Mouse (Mus musculus): ENCODE data around the gene Spata1. TPM values are rescaled to one million over a fixed set of nuclear protein-coding genes. Genes with fewer than 3 reads are reported as not detected.
A peak's percentile ranks its signal among the peaks of the same experiment; 100 is the strongest.

Gene Spata1
- total and polyA plus RNA-seq, 2 experiments: 0.21 to 5.1 TPM

DNA sequence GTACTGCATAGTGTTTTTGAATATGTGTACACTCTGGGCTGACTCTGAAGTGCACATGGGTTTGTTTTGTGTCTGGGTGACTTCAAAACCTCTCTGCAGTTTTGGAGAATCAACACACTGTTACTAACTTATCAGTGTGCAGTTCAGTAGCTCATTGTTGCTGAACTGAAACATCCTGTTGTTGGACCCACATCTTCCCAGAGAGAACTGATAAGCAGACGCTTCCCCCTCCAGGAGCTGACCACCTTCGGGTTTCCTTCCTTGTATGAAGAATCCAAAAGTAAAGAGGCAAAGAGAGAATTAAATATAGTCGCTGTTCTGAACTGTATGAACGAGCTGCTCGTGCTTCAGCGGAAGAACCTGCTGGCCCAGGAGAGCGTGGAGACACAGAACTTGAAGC is 80.7 kb downstream of the Spata1 start:
- peaks cover 2% of the 10 kb centered on the region; the same call in 1 of the 2 replicates for H3K36me3 ChIP-seq (ENCODE audit: control insufficient read depth, insufficient read depth, low read length)
- DNase-seq (ENCODE audit: extremely low read depth, low read depth, low spot score): no peak
- 79% methylated on average over 7 of the region's 7 CpGs for WGBS
- TF ChIP-seq CTCF (IDR thresholded peaks at IDR 0.05; ENCODE audit: low read depth, low read length): no peak
- TF ChIP-seq POLR2A (IDR thresholded peaks at IDR 0.05; ENCODE audit: extremely low read depth, insufficient read depth, low read length): no peak
- peak overlapping the region; percentile 18 for H3K9ac ChIP-seq (ENCODE audit: low read depth, low read length)
- H3K27ac ChIP-seq (replicated peaks; ENCODE audit: insufficient read depth, low read depth, low read length): peak overlapping the region; percentile 62
- no peaks in the 10 kb centered on the region; the same call in 1 of the 2 replicates for H3K4me1 ChIP-seq (ENCODE audit: control insufficient read depth, insufficient read depth, low read length)
- no peaks in the 10 kb centered on the region for H3K27me3 ChIP-seq (ENCODE audit: control insufficient read depth, insufficient read depth, low read length)
- no peaks in the 10 kb centered on the region for H3K79me2 ChIP-seq (ENCODE audit: control insufficient read depth, insufficient read depth, low read length)
- peak overlapping the region; percentile 13 for H3K4me3 ChIP-seq (ENCODE audit: insufficient read depth, low read depth, low read length)

DNA sequence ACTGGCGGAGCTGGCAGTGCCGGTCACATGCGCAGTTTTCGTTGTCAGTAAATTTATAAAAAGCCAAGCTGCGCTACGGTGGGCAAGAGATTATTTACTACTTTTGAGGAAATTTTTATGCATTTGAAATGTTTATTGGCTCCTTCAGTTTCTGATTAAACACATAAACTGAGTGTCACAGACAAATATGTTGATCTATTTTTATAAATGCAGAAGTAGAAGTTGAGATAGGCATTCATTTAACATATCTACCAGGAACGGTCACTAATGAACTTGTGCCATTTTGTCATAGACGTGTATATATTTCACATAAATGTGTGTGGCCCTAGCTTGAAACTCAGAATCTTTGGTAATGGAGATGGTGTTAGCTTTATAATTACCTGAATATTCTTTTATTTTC is 81.7 kb downstream of the Spata1 start:
- Histone ChIP-seq H3K4me3 (ENCODE audit: insufficient read depth, low read depth, low read length) (no peak overlapping the region), H3K27ac (replicated peaks; ENCODE audit: insufficient read depth, low read depth, low read length) (no peak overlapping the region), H3K4me1 (ENCODE audit: control insufficient read depth, insufficient read depth, low read length) (no peaks in the 10 kb centered on the region; the same call in 1 of the 2 replicates), H3K27me3 (ENCODE audit: control insufficient read depth, insufficient read depth, low read length) (no peaks in the 10 kb centered on the region), H3K36me3 (ENCODE audit: control insufficient read depth, insufficient read depth, low read length) (peaks cover 2% of the 10 kb centered on the region; the same call in 1 of the 2 replicates), H3K79me2 (ENCODE audit: control insufficient read depth, insufficient read depth, low read length) (no peaks in the 10 kb centered on the region), H3K9ac (ENCODE audit: low read depth, low read length) (no peak overlapping the region)
- 96% methylated on average over 8 of the region's 8 CpGs for WGBS
- no peak for TF ChIP-seq POLR2A (IDR thresholded peaks at IDR 0.05; ENCODE audit: extremely low read depth, insufficient read depth, low read length)
- no peak for TF ChIP-seq CTCF (IDR thresholded peaks at IDR 0.05; ENCODE audit: low read depth, low read length)
- DNase-seq (ENCODE audit: extremely low read depth, low read depth, low spot score): no peak

DNA sequence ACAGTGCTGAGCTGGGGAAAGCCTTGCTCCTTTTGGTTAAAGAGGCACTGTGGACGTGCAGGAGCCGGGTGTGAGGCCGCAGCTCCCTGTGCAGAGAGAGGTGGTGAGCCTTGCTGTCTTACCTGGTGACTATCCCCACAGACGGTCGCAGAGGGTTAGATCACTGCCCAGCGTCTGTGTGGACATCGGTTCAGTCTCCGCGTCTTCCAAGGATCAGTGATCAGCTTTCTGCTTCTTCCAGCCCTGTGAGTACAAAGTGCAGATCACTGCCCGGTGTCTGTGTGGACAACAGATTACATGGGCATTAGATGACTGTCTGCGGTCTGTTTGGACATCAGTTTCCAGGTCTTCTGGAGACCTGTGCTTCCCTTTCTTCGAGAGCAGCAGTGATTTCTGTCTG is 85.0 kb downstream of the Spata1 start:
- Histone ChIP-seq H3K4me3 (ENCODE audit: insufficient read depth, low read depth, low read length) (no peak overlapping the region), H3K79me2 (ENCODE audit: control insufficient read depth, insufficient read depth, low read length) (peaks cover 15% of the 10 kb centered on the region; the same call in 1 of the 2 replicates), H3K4me1 (ENCODE audit: control insufficient read depth, insufficient read depth, low read length) (no peaks in the 10 kb centered on the region), H3K27me3 (ENCODE audit: control insufficient read depth, insufficient read depth, low read length) (no peaks in the 10 kb centered on the region), H3K27ac (replicated peaks; ENCODE audit: insufficient read depth, low read depth, low read length) (no peak overlapping the region), H3K36me3 (ENCODE audit: control insufficient read depth, insufficient read depth, low read length) (peaks cover 2% of the 10 kb centered on the region; the same call in 1 of the 2 replicates), H3K9ac (ENCODE audit: low read depth, low read length) (no peak overlapping the region)
- TF ChIP-seq CTCF (IDR thresholded peaks at IDR 0.05; ENCODE audit: low read depth, low read length) (no peak), POLR2A (IDR thresholded peaks at IDR 0.05; ENCODE audit: extremely low read depth, insufficient read depth, low read length) (no peak)
- 89% methylated on average over 12 of the region's 12 CpGs for WGBS
- DNase-seq (ENCODE audit: extremely low read depth, low read depth, low spot score): no peak

DNA sequence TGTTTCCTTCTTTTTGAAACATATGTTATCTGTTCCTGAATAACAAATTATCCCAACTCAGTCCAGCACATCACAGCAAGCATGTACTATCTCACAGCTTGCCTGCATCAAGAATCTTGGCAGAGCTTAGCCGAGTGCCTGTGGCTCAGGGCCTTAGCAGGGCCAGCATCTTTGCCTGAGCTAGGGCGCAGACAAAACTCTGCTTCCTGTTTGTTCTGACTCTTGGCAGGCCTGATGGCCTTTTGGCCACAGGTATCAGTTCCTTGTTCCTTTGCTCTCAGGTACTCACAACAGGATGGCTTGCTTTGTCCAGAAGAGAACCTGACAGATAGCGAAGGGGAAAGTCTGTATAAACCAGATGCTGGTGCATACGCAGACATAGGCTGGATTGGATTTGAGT is 85.6 kb downstream of the Spata1 start:
- H3K4me1 ChIP-seq (ENCODE audit: control insufficient read depth, insufficient read depth, low read length): no peaks in the 10 kb centered on the region
- no peaks in the 10 kb centered on the region for H3K27me3 ChIP-seq (ENCODE audit: control insufficient read depth, insufficient read depth, low read length)
- DNase-seq (ENCODE audit: extremely low read depth, low read depth, low spot score): no peak
- H3K36me3 ChIP-seq (ENCODE audit: control insufficient read depth, insufficient read depth, low read length): peaks cover 2% of the 10 kb centered on the region; the same call in 1 of the 2 replicates
- H3K79me2 ChIP-seq (ENCODE audit: control insufficient read depth, insufficient read depth, low read length): peaks cover 19% of the 10 kb centered on the region; the same call in 1 of the 2 replicates
- no peak overlapping the region for H3K4me3 ChIP-seq (ENCODE audit: insufficient read depth, low read depth, low read length)
- 59% methylated on average over 4 of the region's 4 CpGs for WGBS
- no peak overlapping the region for H3K9ac ChIP-seq (ENCODE audit: low read depth, low read length)
- no peak overlapping the region for H3K27ac ChIP-seq (replicated peaks; ENCODE audit: insufficient read depth, low read depth, low read length)
- TF ChIP-seq CTCF (IDR thresholded peaks at IDR 0.05; ENCODE audit: low read depth, low read length): no peak
- TF ChIP-seq POLR2A (IDR thresholded peaks at IDR 0.05; ENCODE audit: extremely low read depth, insufficient read depth, low read length): no peak

GRCm38 (mm10) chr3:146413016-146413415 is 86.5 kb downstream of the Spata1 start:
- no peak for DNase-seq (ENCODE audit: extremely low read depth, low read depth, low spot score)
- Histone ChIP-seq H3K9ac (ENCODE audit: low read depth, low read length) (no peak overlapping the region), H3K36me3 (ENCODE audit: control insufficient read depth, insufficient read depth, low read length) (no peaks in the 10 kb centered on the region), H3K4me3 (ENCODE audit: insufficient read depth, low read depth, low read length) (no peak overlapping the region), H3K27me3 (ENCODE audit: control insufficient read depth, insufficient read depth, low read length) (no peaks in the 10 kb centered on the region), H3K79me2 (ENCODE audit: control insufficient read depth, insufficient read depth, low read length) (peaks cover 19% of the 10 kb centered on the region; the same call in 1 of the 2 replicates), H3K4me1 (ENCODE audit: control insufficient read depth, insufficient read depth, low read length) (no peaks in the 10 kb centered on the region), H3K27ac (replicated peaks; ENCODE audit: insufficient read depth, low read depth, low read length) (no peak overlapping the region)
- TF ChIP-seq POLR2A (IDR thresholded peaks at IDR 0.05; ENCODE audit: extremely low read depth, insufficient read depth, low read length) (no peak), CTCF (IDR thresholded peaks at IDR 0.05; ENCODE audit: low read depth, low read length) (no peak)
- WGBS: 96% methylated on average over 13 of the region's 13 CpGs

DNA sequence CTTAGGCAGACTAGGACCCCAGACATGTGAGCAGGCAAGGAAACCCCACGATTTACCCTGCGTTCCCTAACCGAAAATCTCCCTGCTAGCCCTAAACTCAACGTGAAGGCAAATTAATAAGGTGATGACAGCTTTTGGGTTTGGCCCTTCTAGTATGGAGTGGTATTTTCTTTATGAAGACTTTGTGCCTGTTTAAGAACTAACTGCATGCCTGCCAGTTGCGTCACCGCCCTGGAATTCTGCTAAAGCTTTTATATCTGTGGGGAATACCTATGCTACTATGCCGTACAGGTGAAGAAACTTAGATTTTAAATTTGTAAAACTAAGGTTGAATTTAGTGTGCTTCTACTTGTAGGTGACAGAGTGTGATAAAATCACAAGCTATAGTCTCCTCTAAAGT is 87.1 kb downstream of the Spata1 start:
- no peak for DNase-seq (ENCODE audit: extremely low read depth, low read depth, low spot score)
- H3K36me3 ChIP-seq (ENCODE audit: control insufficient read depth, insufficient read depth, low read length): no peaks in the 10 kb centered on the region
- no peaks in the 10 kb centered on the region for H3K4me1 ChIP-seq (ENCODE audit: control insufficient read depth, insufficient read depth, low read length)
- H3K79me2 ChIP-seq (ENCODE audit: control insufficient read depth, insufficient read depth, low read length): peaks cover 20% of the 10 kb centered on the region
- H3K4me3 ChIP-seq (ENCODE audit: insufficient read depth, low read depth, low read length): no peak overlapping the region
- TF ChIP-seq POLR2A (IDR thresholded peaks at IDR 0.05; ENCODE audit: extremely low read depth, insufficient read depth, low read length) (no peak), CTCF (IDR thresholded peaks at IDR 0.05; ENCODE audit: low read depth, low read length) (no peak)
- 97% methylated on average over 7 of the region's 7 CpGs for WGBS
- H3K27ac ChIP-seq (replicated peaks; ENCODE audit: insufficient read depth, low read depth, low read length): no peak overlapping the region
- H3K9ac ChIP-seq (ENCODE audit: low read depth, low read length): no peak overlapping the region
- H3K27me3 ChIP-seq (ENCODE audit: control insufficient read depth, insufficient read depth, low read length): no peaks in the 10 kb centered on the region

Data from liver, adult 2 months (tissue).